ENCODE assay signal across 15 mouse cellular contexts in the genomic region with DNA sequence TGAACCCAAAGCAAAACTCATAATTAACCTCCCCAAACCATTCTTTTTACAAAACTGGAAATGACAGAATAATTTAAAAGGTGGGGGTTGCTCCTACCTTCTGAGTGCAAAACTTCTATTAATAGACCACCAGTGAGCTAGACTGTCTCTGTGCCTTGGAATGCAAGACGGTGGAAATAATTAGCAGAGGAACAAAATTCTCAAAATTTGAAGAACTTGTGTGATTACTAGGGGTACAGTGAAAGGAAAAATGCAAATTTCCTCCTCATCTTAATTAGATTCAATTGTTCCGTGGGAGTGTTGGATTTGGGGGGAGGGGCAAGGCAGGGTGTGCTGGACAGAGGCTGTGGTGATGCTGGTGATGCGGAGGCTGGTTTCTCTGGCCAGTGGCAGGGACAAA. TPM values are rescaled to one million over a fixed set of nuclear protein-coding genes. Genes with fewer than 3 reads are reported as not detected.
A peak's percentile ranks its signal among the peaks of the same experiment; 100 is the strongest.
DNase-seq lines count a peak whose midpoint lies in the region; ATAC-seq and TF ChIP-seq lines count a peak whose summit lies in the region.
"Had no signal": no experiment of that assay in that cellular context is flagged by ENCODE, and none has a peak within 500 bp of the region (broad histone marks: within the 10 kb centered on the region; RNA-seq: fewer than 3 reads in every experiment).

No protein-coding gene starts in this region.

- ATAC-seq in midbrain, embryonic 11.5 days (ENCODE audit: low FRiP score), result peak; percentile 43; the same call in 1 of the 2 replicates
- peak; percentile 10; the same call in 1 of the 2 replicates for ATAC-seq in granulocyte monocyte progenitor cell, adult 5-6 weeks (replicated peaks; ENCODE audit: poor library complexity, severe bottlenecking)
- no peak for ATAC-seq in liver, embryonic 15.5 days (ENCODE audit: insufficient read depth)
- ATAC-seq in inflammation-experienced regulatory T-cells, adult 6 months, result no peak

- H3K4me1 ChIP-seq in midbrain, embryonic 11.5 days (ENCODE audit: control insufficient read depth, insufficient read depth, low read length), result peaks cover 39% of the 10 kb centered on the region
- H3K4me1 ChIP-seq in midbrain, embryonic 10.5 days, result peaks cover 49% of the 10 kb centered on the region
- H3K4me1 ChIP-seq in liver, embryonic 15.5 days (replicated peaks), result peaks cover 89% of the 10 kb centered on the region
- peaks cover 41% of the 10 kb centered on the region for H3K4me1 ChIP-seq in olfactory bulb, adult 2 months (ENCODE audit: control insufficient read depth, insufficient read depth, low read length)

- 46% methylated on average over 3 of the region's 3 CpGs for WGBS in midbrain, embryonic 11.5 days
- WGBS in midbrain, embryonic 10.5 days, result 52% methylated on average over 3 of the region's 3 CpGs
- 51% methylated on average over 3 of the region's 3 CpGs for WGBS in liver, embryonic 15.5 days (ENCODE audit: insufficient replicate concordance)
- WGBS in olfactory bulb, adult 2 months, result 30% methylated on average over 3 of the region's 3 CpGs

- no peaks in the 10 kb centered on the region for H3K9me3 ChIP-seq in midbrain, embryonic 11.5 days (ENCODE audit: control insufficient read depth, low read length)
- no peaks in the 10 kb centered on the region for H3K9me3 ChIP-seq in midbrain, embryonic 10.5 days (replicated peaks)
- H3K9me3 ChIP-seq in liver, embryonic 15.5 days (replicated peaks), result no peaks in the 10 kb centered on the region
- H3K9me3 ChIP-seq: stomach, embryonic 15.5 days had no signal

- no peaks in the 10 kb centered on the region for H3K27me3 ChIP-seq in midbrain, embryonic 11.5 days (ENCODE audit: control insufficient read depth, insufficient read depth, low read length)
- H3K27me3 ChIP-seq in midbrain, embryonic 10.5 days (ENCODE audit: low read depth, poor library complexity, severe bottlenecking), result 0 out of 2 replicates have a peak, but pooled peaks cover 11% of the 10 kb centered on the region
- no peaks in the 10 kb centered on the region for H3K27me3 ChIP-seq in liver, embryonic 15.5 days
- H3K27me3 ChIP-seq: stomach, embryonic 15.5 days had no signal

- no peak overlapping the region for H3K9ac ChIP-seq in midbrain, embryonic 11.5 days (ENCODE audit: low read length)
- H3K9ac ChIP-seq in liver, embryonic 15.5 days, result no peak overlapping the region
- H3K9ac ChIP-seq: stomach, embryonic 15.5 days had no signal

- H3K36me3 ChIP-seq in midbrain, embryonic 11.5 days (ENCODE audit: control insufficient read depth, insufficient read depth, low read length), result no peaks in the 10 kb centered on the region
- no peaks in the 10 kb centered on the region for H3K36me3 ChIP-seq in midbrain, embryonic 10.5 days
- 0 out of 2 replicates have a peak, but pooled peaks cover 20% of the 10 kb centered on the region for H3K36me3 ChIP-seq in liver, embryonic 15.5 days (replicated peaks)
- H3K36me3 ChIP-seq: stomach, embryonic 15.5 days had no signal

- no peak overlapping the region for H3K4me2 ChIP-seq in midbrain, embryonic 11.5 days
- H3K4me2 ChIP-seq in liver, embryonic 15.5 days, result peak overlapping the region; percentile 33
- H3K4me2 ChIP-seq: stomach, embryonic 15.5 days had no signal

- no peak overlapping the region for H3K4me3 ChIP-seq in midbrain, embryonic 11.5 days (ENCODE audit: low read depth, low read length)
- no peak overlapping the region for H3K4me3 ChIP-seq in midbrain, embryonic 10.5 days
- no peak overlapping the region for H3K4me3 ChIP-seq in liver, embryonic 15.5 days (replicated peaks)
- no peak overlapping the region for H3K4me3 ChIP-seq in olfactory bulb, adult 2 months (ENCODE audit: insufficient read depth, low read depth, low read length)
- H3K4me3 ChIP-seq: stomach, embryonic 15.5 days had no signal

- peak; percentile 81 for DNase-seq in midbrain, embryonic 11.5 days (ENCODE audit: low spot score, missing footprints)
- no peak for DNase-seq in midbrain, embryonic 10.5 days (ENCODE audit: low spot score)
- DNase-seq in frontal cortex, postnatal 25 days (ENCODE audit: low spot score in 2 of 2), result no peak
- DNase-seq in adrenal gland, adult 8-10 months, result no peak
- DNase-seq: cerebellum, adult 9-11 months; gastrocnemius, postnatal 10 days; thymus, postnatal 4 days had no signal

- H3K27ac ChIP-seq in midbrain, embryonic 11.5 days (ENCODE audit: low read depth, low read length), result no peak overlapping the region
- no peak overlapping the region for H3K27ac ChIP-seq in midbrain, embryonic 10.5 days (replicated peaks)
- H3K27ac ChIP-seq in liver, embryonic 15.5 days (replicated peaks), result 0 out of 2 replicates have a peak overlapping the region, but pooled peaks have one; percentile 26
- H3K27ac ChIP-seq in olfactory bulb, adult 2 months (ENCODE audit: insufficient read depth, low read depth, low read length), result peak overlapping the region; percentile 5; the same call in 1 of the 2 replicates

- no peak for TF ChIP-seq POLR2A in olfactory bulb, adult 2 months (IDR thresholded peaks at IDR 0.05; ENCODE audit: insufficient read depth, low read depth, low read length)

- no peak for TF ChIP-seq CTCF in olfactory bulb, adult 2 months (IDR thresholded peaks at IDR 0.05; ENCODE audit: insufficient read depth, low read depth, low read length)

RNA-seq across cellular contexts. Expression of gene Bcl11a, which starts 20.8 kb away (rescaled TPM):
- 42.5 and 44.1 TPM in 2 replicates for polyA plus RNA-seq in midbrain, embryonic 11.5 days (2014; fragmentation: Nextera tagmentation; extraction: Ambion mirVana)
- polyA plus RNA-seq in midbrain, embryonic 10.5 days (2016; fragmentation: Nextera tagmentation; extraction: Ambion mirVana), result 15.8 and 33.2 TPM in 2 replicates
- total RNA-seq in granulocyte monocyte progenitor cell, adult 5-6 weeks (2014; fragmentation: Nextera tagmentation), result 33.7 and 44.4 TPM in 2 replicates
- total RNA-seq in granulocyte monocyte progenitor cell, adult 5-6 weeks (2017), result 10.0 and 16.0 TPM in 2 replicates
- 24.7 and 25.2 TPM in 2 replicates for polyA plus RNA-seq in liver, embryonic 15.5 days (2015; fragmentation: Nextera tagmentation; extraction: Ambion mirVana)
- 89.4 TPM in 1 of 2 replicates, not detected in the other for polyA plus RNA-seq in olfactory bulb, adult 2 months (2012; ENCODE audit: insufficient read depth, insufficient read length, low replicate concordance, missing spikeins)
- under 1 TPM; 0.35 to 0.51 (median 0.44) TPM for polyA plus RNA-seq in inflammation-experienced regulatory T-cells, adult 6 months (2017; shearing (Covaris generic))
- total RNA-seq in adrenal gland, adult 8-10 months (2022), result 1 to 10 TPM; 4.3 to 8.6 (median 5.7) TPM

RNA-seq across cellular contexts. Expression of gene A830031A19Rik, which starts 23.8 kb away (rescaled TPM):
- not detected in 2 replicates for polyA plus RNA-seq in midbrain, embryonic 11.5 days (2014; fragmentation: Nextera tagmentation; extraction: Ambion mirVana)
- not detected in 2 replicates for polyA plus RNA-seq in midbrain, embryonic 10.5 days (2016; fragmentation: Nextera tagmentation; extraction: Ambion mirVana)
- total RNA-seq in granulocyte monocyte progenitor cell, adult 5-6 weeks (2014; fragmentation: Nextera tagmentation), result not detected in 2 replicates
- not detected in 2 replicates for total RNA-seq in granulocyte monocyte progenitor cell, adult 5-6 weeks (2017)
- polyA plus RNA-seq in liver, embryonic 15.5 days (2015; fragmentation: Nextera tagmentation; extraction: Ambion mirVana), result not detected in 2 replicates
- not detected in 2 replicates for polyA plus RNA-seq in olfactory bulb, adult 2 months (2012; ENCODE audit: insufficient read depth, insufficient read length, low replicate concordance, missing spikeins)
- not detected for polyA plus RNA-seq in inflammation-experienced regulatory T-cells, adult 6 months (2017; shearing (Covaris generic))
- total RNA-seq in adrenal gland, adult 8-10 months (2022), result not detected
- total RNA-seq: gastrocnemius, postnatal 10 days had no signal
- polyA plus RNA-seq: embryonic facial prominence, embryonic 11.5 days; heart, embryonic 16.5 days; kidney, embryonic 16.5 days; stomach, embryonic 15.5 days had no signal

Comparison
In these comparisons a context has a peak if more than half of its experiments do, and no peak if none do; other contexts are left out.
1. ATAC-seq: peak in midbrain, embryonic 11.5 days (single experiment) and granulocyte monocyte progenitor cell, adult 5-6 weeks (single experiment); none in liver, embryonic 15.5 days (single experiment) and inflammation-experienced regulatory T-cells, adult 6 months (single experiment).
2. H3K27ac ChIP-seq: peak in liver, embryonic 15.5 days (single experiment) and olfactory bulb, adult 2 months (single experiment); none in midbrain, embryonic 11.5 days (single experiment) and midbrain, embryonic 10.5 days (single experiment).
3. RNA of gene Bcl11a, which starts 20.8 kb away (polyA plus RNA-seq): 89.4 TPM in olfactory bulb, adult 2 months, 42.5 to 44.1 TPM in midbrain, embryonic 11.5 days, 24.7 to 25.2 TPM in liver, embryonic 15.5 days and 15.8 to 33.2 TPM in midbrain, embryonic 10.5 days; 0.35 to 0.51 TPM in inflammation-experienced regulatory T-cells, adult 6 months; every median in the first group is over 10 times any median in the second.